Mouse (Mus musculus) T-helper 1 cell (primary cell): Measurements from ENCODE around the gene Ptpn13.

ENCODE experiments used
- in situ Hi-C: fragments of 300-600 bp; cut with MboI, MseI; formaldehyde crosslinking; loops from one replicate; pipeline ENCODE4 v1.15.1; 2025; ENCODE audit warnings: high pct_unique_total_duplicates

Ptpn13 gene

DNA sequence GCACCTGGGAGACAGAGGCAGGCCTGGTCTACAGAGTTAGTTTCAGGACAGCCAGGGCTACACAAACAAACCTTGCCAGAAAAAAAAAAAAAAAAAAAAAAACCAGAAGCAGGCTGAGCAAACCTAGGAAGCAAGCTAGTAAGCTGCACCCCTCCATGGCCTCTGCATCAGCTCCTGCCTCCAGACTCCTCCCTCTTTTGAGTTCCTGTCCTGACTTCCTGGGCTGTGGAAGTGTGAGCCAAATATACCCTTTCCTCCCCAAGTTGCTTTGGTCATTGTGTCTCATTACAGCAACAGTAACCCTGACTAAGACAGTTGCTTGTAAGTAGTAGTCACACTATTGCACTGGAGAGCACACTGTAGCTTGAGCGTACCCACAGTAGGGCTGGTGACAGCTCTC lies 219.2 kb downstream of the Ptpn13 start:
- in situ Hi-C loops = no loop called here

DNA sequence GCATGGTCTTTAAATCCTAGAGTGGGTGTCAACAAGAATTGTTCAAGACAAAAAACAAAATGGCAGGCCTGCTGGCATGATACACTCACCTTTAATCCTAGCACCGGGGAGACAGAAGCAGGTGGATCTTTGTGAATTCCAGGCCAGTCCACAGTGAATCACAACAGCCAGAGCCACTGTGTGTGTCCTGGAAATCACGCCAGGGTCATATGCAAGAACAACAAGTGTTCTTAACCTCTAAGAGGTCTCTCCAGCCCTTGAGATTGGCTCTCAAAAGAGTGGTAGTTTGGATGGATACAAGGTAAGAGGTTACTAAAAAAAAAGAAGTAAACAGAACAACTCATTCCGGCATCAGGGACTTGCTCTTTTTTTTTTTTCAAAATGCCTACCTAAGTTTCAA lies 222.3 kb downstream of the Ptpn13 start:
- in situ Hi-C loops = no loop called here
